Mouse (Mus musculus): ENCODE data around the gene Morn1. TPM values are rescaled to one million over a fixed set of nuclear protein-coding genes. Genes with fewer than 3 reads are reported as not detected.

The Morn1 gene
- total RNA-seq, 2 experiments from 2014 or later: 1.00 to 1.9 TPM

GRCm38 (mm10) chr4:155137891-155138290 is 51.5 kb downstream of the Morn1 start:
- peak; percentile 41 for DNase-seq (ENCODE audit: low spot score)

GRCm38 (mm10) chr4:155138451-155138850 is 52.1 kb downstream of the Morn1 start:
- DNase-seq (ENCODE audit: low spot score): no peak

GRCm38 (mm10) chr4:155139281-155140045 is 53.1 kb downstream of the Morn1 start:
- DNase-seq (ENCODE audit: low spot score): no peak

GRCm38 (mm10) chr4:155140150-155140549 is 53.8 kb downstream of the Morn1 start:
- no peak for DNase-seq (ENCODE audit: low spot score)

- DNase-seq (ENCODE audit: low spot score): peak; percentile 93
These were observed 54.5 kb downstream of the Morn1 start for GRCm38 (mm10) chr4:155140795-155141265.

GRCm38 (mm10) chr4:155142836-155143235 is 56.5 kb downstream of the Morn1 start:
- DNase-seq (ENCODE audit: low spot score): no peak

GRCm38 (mm10) chr4:155143411-155143810 is 57.0 kb downstream of the Morn1 start:
- no peak for DNase-seq (ENCODE audit: low spot score)

GRCm38 (mm10) chr4:155143871-155144502 is 57.6 kb downstream of the Morn1 start:
- peak; percentile 85 for DNase-seq (ENCODE audit: low spot score)

GRCm38 (mm10) chr4:155144548-155145180 is 58.3 kb downstream of the Morn1 start:
- no peak for DNase-seq (ENCODE audit: low spot score)

GRCm38 (mm10) chr4:155146107-155146823 is 59.9 kb downstream of the Morn1 start:
- DNase-seq (ENCODE audit: low spot score): no peak

GRCm38 (mm10) chr4:155148453-155148852 is 62.1 kb downstream of the Morn1 start:
- no peak for DNase-seq (ENCODE audit: low spot score)

GRCm38 (mm10) chr4:155148910-155149698 is 62.7 kb downstream of the Morn1 start:
- peak; percentile 91 for DNase-seq (ENCODE audit: low spot score)

GRCm38 (mm10) chr4:155149941-155150275 is 63.5 kb downstream of the Morn1 start:
- no peak for DNase-seq (ENCODE audit: low spot score)

- peak; percentile 90 for DNase-seq (ENCODE audit: low spot score)
These were observed 64.1 kb downstream of the Morn1 start for GRCm38 (mm10) chr4:155150276-155151113.

GRCm38 (mm10) chr4:155151221-155151788 is 64.9 kb downstream of the Morn1 start:
- no peak for DNase-seq (ENCODE audit: low spot score)

- DNase-seq (ENCODE audit: low spot score): no peak
These were observed 65.5 kb downstream of the Morn1 start for GRCm38 (mm10) chr4:155151845-155152244.

GRCm38 (mm10) chr4:155152476-155152875 is 66.1 kb downstream of the Morn1 start:
- no peak for DNase-seq (ENCODE audit: low spot score)

- DNase-seq (ENCODE audit: low spot score): no peak
These were observed 67.2 kb downstream of the Morn1 start for GRCm38 (mm10) chr4:155153389-155154072.

- peak; percentile 67 for DNase-seq (ENCODE audit: low spot score)
These were observed 68.6 kb downstream of the Morn1 start for GRCm38 (mm10) chr4:155154986-155155385.

Measured in gastrocnemius, adult 18-20 months (tissue).